Mouse (Mus musculus): ENCODE measurements around the gene Pln. TPM values are rescaled to one million over a fixed set of nuclear protein-coding genes. Genes with fewer than 3 reads are reported as not detected.

The Pln gene
- polyA plus RNA-seq (2012; fragmentation: generic; extraction: Trizol), result under 1 TPM in 1 of 2 experiments, not detected in 1; 0.08 TPM

DNA sequence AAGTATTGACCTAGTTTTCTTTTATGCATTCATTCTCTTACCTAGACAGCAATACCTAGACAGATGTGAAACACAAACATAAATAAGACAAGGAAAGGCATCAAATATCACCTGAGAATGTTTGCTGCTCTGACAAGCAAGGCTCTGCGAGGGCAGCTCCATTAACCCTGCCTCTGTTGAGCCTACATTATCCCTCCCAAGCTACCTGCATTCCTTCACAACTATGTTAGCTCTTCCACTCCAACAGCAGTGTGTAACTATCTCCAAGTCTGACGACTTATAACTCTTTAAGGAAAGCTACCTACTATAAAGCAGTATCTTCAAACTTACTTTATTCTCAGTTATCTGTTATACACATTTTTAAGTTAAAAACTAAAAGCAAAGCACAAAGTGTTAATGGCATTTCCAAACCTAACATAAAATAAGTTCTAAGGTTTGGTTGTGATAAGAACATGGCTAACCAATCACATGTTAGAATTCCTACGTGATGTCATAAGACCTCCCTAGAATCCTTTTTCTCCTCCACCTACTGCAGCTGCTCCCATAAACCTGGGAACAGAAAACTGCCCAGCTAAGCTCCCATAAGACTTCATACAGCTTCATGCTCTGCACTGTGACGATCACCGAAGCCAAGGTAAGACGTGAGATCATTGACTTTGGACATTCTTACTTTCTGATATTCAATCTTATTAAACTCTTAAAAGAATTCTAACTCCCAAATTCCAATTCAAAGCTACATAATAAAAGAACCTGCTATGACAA is at the start of gene Pln:
Pln (plus strand) TSS at position 506 of the 762 bp plus-strand sequence.

DNA sequence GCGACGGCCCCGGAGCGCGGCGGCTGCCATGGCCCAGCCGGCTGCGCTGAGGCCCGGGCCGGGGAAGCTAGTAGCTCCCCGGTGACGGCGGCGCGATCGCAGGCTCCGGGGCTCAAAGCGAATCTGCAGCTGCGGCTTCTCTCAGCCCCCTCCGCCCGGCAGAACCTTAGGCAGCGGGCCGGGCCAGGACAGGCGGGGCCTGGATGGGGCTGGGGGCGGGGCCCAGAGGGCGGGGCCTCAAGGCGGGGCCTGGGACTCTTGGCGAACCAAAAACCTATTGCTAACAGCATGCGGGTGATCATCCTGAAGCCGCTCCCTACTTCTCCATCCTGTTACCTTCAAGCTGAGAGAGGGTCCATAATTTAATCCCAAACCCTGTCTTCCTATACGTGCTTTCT is 42.2 kb downstream of the Pln start, which contains the start of gene Cep85l:
Cep85l (minus strand) TSS at position 239 of the 398 bp plus-strand sequence.

Other genes starting within 250 kb of the Pln start
- under 1 TPM; 0.04 to 0.45 TPM for gene Cep85l, start 42.3 kb downstream of the Pln start, polyA plus RNA-seq (2012; fragmentation: generic; extraction: Trizol)